Mouse (Mus musculus) telencephalon, adult 2 months (tissue): ENCODE measurements around the gene Kiss1.
"Not testable (repeated sequence)": the region's sequence is repeated elsewhere in the genome, so short reads cannot be mapped to it uniquely, and the experiment has no call there.

Source experiments
- DNase-seq: peaks from one replicate; pipeline ENCODE4 v3.0.0-alpha.2; 2011; ENCODE audit warnings: low read depth, low spot score

Kiss1 gene

DNA sequence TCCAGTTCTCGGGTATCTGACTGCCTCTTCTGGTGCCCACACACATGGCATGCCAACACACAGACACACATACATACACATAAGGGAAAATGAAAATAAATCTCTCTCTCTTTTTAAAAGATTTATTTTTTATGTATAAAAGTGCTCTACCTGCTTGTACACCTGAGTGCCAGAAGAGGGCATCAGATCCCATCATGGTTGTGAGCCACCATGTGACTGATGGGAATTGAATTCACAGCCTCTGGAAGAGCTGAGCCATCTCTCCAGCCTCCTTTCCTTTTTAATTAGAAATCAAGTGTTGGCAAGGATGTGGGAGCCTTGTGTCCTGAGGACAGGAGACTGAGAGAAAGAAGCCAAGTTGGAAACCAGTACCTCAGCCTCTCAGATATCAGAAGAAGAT, 4.5 kb upstream of the Kiss1 start:
- no peak for DNase-seq

DNA sequence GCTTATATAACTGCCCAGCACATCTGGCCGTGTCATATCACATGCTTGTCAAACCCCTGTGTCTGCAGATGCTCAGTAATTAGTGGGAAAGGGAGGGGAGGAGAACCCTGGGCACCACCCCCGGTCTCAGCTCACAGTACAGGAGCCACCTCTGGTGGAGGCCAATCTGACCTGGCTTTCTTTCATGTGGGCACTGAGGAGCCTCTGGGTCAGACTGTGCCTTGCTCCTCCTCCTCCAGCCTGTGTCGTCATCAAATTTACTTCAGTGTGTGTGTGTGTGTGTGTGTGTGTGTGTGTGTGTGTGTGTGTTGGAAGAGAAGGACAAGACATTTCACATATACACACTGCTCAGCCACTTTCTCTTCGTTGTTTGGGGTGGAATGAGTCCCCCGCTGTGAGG, 1.7 kb downstream of the Kiss1 start:
- no peak for DNase-seq

DNA sequence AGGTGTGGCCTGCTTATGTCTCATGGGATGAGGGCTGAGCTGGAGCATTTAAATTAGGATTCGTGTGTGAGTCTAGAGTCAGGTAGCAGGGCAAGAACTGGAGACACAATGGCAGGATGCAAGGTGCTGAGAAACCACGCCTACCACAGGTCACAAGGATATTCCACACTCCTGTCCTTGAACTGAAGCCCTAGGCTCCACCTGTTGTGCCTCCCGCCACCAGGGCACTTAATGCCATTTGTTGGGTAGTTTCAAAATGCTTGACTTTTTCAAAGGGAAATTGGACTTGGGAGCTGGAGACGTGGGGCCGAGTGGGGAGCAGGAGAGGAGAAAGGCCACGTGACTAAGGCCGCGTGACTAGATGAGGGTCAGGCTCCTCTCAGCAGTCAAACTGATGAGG, 4.3 kb downstream of the Kiss1 start:
- no peak for DNase-seq

DNA sequence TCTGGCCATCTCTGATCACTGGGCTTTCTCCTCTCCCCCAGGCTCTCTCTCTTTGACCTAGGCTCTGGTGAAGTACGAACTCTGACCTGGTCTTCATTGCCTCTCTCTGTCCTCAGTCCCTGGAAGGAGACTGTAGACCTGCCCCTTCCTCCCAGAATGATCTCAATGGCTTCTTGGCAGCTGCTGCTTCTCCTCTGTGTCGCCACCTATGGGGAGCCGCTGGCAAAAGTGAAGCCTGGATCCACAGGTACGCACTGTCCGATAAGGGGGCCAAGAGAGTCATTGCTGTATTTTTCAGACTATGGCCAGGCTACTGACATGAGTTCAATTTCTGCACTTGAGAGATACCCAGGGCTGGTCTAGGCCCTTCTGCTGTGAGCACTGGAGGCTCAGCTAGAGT, 5.4 kb downstream of the Kiss1 start:
- no peak for DNase-seq

DNA sequence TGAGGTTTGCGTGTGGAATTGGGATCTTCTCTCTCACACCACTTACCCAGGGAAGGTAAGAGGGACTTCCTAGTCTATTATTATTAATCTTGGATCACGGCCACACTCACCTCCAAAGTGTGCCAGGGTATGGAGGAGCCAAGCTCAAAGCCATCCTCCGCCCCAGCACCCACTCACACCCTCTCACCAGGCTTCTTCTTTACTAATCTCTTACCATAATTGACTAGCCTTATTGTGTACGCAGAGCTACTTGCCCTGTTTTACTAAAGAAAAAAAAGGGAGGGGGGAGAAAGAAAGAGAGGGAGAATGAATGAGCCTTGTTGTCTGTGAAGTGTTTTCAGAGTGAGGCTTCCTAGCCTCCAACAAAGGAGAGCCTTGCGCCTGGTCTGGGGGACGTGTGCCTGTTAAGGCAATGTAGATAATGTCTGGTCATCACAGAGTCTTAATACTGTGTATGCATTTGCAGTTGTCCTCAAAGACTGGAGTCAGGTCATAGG, 6.7 kb downstream of the Kiss1 start:
- no peak for DNase-seq

DNA sequence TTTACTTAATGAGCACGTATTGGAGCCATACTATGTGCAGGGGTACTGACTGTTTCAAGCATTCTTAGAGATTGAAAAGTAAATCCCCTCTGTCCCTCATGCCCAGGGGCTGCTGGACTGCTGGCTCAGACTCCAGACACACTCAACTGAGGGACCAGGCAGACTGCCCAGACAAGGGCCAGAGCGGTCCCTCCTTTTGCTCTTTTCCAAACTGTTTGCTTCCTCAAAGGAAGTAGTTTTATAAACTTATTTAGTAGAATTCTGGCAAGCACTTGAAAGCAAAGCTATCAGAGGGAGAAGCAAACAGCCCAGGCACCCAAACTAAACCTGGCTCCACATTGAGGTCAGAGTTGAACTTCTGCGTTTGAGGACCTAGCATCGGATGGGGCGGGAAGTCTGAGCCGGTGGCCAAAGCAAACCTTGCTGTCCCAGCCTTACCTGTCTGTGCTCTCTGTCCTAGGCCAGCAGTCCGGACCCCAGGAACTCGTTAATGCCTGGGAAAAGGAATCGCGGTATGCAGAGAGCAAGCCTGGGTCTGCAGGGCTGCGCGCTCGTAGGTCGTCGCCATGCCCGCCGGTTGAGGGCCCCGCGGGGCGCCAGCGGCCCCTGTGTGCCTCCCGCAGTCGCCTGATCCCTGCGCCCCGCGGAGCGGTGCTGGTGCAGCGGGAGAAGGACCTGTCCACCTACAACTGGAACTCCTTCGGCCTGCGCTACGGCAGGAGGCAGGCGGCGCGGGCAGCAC, 7.4 kb downstream of the Kiss1 start:
- DNase-seq = no peak

DNA sequence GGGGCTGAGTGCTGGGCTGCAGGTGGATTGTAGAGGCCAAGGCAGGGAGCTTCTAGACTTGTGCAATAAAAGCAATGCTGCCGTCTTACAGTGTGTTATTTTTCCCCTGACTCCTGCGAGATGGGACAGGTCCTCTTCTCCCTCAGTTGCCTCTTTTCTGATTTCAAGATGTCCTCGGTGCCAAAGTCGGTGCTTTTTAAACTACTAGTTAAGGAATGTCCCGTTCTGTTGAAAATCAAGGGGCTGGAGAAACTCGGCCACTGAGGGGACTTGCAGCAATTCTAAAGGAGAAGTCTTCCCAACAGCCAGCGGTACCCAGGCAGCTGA, 7.9 kb downstream of the Kiss1 start:
- no peak for DNase-seq

DNA sequence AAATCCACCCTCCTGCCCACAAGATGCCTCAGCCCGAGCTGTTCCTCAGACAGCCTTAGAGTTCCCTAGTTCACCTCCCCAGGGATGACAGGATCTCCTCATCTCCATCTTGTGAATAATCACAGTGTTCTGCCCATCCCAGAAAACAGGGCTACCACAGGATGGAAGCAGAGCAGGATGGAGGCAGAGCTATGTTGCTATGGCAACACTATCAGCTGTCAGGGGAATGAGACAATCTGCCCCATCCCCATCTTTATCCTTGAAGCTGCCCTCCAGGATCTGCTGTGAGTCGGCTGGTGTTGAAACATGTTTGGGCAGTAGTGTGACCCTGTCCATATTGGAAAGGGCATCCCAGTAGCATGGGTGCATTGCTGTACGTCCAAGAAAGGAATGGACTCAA, 9.5 kb downstream of the Kiss1 start:
- DNase-seq = no peak

DNA sequence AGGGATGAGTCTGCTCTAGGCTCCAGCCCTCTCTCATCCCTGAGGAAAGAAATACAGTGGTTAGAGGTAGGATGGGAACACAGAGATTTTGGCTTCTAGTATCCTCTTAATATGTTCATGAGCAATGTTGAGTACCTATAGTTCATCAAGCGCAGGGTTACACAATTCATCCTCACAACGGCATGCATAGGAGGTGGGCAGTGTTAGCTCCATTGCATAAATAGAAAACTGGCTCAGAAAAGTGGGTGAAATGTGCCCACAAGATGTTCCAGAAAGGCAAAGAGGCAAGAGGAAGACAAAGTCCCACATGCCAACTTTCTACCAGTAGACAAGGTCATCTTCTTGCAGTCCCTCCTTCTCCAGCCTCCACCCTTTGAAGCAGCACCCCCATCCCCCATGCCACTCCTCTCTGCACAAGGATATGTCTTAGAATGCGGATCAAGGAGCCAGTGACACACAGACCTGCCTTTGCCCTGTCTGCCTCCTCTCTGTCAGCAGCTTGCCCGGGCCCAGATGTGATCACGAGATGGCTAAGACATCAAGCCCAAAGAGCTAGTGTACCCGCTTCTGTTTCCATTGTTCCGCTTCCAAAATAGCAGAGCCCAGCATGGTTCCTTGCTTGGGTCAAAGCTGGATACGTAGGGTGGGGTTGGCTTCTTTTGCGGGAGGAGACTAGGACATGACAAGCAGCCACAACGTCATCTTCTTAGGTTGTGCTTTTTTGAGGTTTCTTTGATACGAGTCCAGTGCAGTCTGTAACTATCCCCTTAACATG, 11.2 kb downstream of the Kiss1 start:
- DNase-seq = peak; percentile 63

DNA sequence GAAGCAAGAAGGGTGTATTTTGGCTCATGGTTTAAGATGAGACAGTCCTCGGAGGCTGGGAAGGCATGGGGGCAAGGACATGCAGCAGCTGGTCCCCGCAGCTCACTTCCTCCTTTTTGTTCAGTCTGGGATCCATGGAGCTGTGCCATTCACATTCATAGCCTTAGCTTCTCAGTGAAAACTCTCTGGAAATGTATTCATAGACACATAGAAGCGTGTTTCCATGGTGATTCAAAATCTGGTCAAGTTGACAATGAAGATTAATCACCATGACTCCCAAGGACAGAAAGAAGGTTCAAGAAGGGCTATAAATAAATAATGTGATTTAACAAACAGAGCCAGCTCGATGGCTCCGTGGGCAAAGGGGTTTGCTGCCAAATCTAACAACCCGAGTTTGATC, 12.3 kb downstream of the Kiss1 start:
- DNase-seq = no peak

DNA sequence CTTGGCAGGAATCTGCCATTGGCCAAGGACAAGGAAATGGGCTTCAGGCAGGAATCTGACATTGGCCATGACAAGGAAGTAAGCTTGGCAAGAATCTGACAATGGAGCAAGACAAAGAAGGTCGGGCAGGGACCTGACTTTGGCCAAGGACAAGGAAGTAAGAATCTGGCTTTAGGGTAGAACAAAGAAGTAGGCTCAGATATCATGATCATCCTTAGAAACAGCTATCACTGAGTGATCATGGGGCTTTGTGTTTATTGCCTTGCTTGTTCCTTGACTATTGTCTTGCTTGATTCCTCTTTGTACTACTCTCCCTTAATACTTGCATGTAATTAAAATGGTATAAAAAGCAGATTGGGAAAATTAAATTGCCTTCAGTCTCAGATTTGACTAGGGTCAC, 18.7 kb downstream of the Kiss1 start:
- not testable (repeated sequence) for DNase-seq

DNA sequence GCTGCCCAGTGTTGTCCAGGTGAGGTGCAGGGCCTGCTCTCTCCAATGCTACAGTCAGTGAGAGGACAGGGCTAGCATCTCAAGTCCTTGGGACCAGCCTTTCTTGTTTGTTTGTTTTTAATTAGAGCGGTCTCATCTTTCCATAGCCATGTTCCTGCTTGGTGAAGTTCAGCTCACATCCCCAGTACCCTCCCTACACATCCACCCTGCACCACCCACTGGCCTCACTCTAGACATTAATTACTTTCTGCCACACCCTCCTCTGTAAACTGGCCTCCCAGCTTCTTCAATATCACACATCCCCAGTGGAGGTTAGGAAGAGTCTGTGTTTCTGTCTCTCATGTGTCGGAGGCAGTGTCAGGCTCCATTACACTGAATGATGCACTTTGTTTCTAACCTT, 22.7 kb downstream of the Kiss1 start:
- no peak for DNase-seq

DNA sequence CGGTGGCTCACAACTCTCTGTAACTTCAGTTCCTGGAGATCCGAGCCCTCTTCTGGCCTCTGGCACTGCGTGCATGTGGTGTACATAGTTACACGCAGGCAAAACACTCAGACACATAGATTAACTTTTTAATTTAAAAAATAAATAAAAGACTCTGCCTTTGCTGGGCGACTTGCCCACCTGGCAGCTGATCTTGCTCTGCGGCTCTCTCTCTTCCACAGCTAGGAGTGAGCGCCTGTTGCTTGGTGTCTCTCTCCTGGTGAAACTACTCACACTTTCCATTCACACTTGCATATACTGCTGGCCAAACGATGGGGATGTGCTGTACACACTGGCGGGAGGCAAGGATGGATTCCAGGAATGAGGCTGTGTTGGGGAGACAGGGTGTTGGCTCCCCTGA, 24.9 kb downstream of the Kiss1 start:
- DNase-seq = no peak

DNA sequence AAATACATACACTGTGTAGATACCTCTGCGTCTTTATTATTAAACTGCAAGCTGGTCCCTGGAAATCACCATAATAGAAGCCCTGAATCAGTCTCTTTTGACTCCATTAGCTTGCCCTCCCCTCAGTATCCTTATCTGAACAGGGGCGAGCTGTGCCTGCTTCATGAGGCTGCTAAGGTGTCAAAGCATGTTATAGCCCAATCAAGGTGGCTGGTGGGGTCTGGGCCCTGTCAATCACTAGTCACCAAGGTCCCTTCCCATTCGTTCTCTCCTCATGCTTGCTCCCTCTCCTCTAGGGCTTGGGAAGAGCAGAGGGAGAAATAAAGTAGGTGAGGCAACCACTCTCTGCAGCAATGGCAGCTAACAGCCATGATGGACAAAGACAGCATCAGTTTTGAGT, 25.6 kb downstream of the Kiss1 start:
- no peak for DNase-seq

DNA sequence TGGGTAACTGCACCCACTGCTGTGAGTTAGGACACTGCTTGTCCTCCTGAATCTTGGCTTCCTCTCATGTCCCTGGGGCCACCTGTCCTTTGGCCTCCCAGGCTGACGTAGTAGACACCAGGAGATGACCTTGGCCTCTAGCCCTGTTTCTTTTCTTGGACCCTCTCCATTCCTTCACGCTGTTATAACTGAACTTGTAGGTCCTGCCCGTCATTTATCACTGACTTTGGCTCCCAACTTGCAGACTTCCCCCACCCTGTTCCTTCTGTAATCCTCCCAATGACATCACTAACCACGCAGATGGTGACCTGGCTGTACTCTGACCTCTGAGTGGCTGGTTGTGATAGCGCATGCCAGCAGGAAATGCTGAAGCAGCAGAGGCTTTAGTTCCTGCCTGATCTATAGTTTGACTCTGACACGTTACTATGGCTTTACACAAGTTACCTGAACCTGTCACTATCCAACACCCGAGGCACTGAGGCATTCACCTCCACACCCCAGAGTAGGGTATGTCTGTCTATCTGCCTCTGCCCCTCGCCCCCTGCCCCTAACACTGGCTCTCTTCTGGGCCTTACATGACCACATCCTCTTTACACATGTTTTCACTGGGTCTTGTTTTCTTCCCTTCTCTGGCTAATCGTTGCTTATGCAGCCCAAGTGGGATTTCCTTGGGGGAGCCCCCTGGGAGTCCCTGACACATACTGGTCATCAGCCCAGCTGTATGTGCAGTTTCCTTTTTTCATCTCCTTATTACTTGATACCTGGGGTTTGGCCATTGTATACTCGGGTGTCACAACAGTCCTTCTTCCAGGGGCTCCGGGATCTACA, 26.2 kb downstream of the Kiss1 start:
- DNase-seq = no peak

DNA sequence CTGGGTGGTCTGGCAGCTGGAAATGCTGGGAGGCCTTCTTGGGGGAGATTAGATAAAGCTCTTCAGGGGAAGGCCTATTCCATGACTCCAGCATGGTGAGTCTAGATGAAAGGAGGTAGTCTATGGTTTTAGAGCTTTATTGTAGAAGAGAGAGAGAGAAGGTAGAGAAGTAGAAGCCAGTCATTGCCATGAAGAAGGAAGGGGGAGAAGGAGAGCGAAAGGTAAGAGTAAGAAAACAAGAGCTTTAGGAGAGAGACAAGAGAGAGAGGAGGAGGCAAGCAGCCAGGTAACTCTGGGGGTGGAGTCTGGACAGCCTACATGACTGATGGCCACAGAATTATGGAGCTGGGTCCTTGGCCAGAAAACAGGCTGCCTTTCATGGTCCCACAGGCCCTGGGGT, 28.5 kb downstream of the Kiss1 start, which contains the start of gene Ren1:
Gene Ren1, plus strand, starts transcription at position 301 of the 400 bp plus-strand sequence.
- no peak for DNase-seq

DNA sequence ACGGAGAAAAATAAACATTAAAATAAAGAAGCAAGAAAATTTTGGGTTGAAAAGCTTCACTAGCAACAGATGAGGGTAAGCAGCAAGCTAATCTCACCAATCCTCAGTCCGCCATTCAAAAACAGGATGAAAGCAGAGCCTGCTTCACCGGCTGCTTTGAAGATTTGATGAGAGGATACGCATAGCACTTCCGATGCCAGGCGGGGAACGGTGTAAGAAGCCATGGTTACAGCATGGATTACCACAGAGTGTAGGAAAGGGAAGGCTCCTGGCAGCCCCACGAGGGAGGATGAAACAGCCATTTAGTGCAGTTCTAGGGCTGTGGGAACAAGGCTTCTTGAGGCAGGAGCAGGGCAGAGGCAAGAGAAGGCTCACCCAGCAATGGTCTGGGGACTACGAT, 30.1 kb downstream of the Kiss1 start:
- no peak for DNase-seq

DNA sequence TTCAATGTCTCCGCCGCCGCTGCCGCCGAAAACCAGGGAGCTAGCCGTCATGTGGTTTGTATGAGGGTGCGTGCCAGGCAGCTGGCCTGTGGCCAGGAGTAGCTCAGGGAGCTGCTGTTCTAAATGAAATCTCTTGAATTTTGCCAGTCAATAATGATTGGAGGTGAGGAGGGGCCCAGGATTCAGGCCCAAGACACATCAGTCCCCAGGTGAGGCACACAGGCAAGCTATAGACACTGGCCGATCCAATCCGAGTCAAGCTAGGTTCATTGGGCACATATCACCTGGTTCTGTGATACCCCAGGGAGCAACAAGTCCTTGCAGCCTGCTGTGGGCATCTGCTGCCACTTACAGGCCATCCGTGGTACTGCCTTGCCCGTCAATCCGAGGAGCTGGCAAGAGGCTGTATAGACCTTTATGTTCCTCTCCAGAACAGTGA, 31.7 kb downstream of the Kiss1 start:
- DNase-seq = peak; percentile 62

DNA sequence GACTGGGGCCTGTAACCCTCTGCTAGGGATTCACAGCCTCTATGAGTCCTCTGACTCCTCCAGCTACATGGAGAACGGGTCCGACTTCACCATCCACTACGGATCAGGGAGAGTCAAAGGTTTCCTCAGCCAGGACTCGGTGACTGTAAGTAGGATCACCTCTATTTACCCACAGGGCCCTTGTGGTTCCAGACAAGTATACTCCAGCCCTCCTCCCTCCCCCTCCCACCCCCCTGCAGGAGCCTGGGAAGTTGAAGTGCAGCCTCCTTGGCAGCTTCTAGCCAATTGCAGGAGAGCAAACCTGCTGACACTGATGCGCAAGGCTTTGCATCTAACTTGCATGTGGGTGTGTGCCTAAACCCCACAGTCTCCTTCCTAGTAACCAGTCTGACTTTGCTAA, 33.8 kb downstream of the Kiss1 start:
- DNase-seq = no peak

DNA sequence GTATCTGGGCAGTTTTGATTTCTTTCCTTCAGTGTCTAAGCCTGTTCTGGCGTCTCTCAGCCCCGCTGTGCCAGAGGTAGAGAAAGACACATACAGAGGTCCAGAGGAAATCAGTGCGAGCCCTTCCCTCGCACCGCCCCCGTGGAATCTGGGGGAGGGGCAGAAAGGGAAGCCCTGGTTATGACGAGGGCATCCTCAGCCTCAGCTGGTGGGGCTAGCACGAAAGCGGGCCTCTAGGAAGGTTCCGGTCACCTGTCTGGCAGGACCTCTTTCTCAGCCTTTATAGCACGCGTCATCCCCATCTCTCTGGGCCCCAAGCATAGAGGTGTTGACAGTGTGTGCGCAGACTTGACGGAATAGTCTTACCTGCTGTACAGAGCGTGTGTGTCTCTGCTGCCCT, 34.2 kb downstream of the Kiss1 start:
- no peak for DNase-seq

DNA sequence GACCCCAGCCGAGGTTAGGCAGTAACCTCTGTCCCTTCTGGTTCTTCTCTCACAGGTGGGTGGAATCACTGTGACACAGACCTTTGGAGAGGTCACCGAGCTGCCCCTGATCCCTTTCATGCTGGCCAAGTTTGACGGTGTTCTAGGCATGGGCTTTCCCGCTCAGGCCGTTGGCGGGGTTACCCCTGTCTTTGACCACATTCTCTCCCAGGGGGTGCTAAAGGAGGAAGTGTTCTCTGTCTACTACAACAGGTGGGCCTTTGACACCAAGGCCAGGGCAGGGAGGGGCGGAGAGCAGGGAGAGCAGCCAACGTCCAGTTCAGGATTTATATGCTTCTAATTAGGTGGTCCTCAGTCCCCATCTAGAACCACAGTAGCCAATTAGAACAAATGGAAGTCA, 34.7 kb downstream of the Kiss1 start:
- DNase-seq = no peak

DNA sequence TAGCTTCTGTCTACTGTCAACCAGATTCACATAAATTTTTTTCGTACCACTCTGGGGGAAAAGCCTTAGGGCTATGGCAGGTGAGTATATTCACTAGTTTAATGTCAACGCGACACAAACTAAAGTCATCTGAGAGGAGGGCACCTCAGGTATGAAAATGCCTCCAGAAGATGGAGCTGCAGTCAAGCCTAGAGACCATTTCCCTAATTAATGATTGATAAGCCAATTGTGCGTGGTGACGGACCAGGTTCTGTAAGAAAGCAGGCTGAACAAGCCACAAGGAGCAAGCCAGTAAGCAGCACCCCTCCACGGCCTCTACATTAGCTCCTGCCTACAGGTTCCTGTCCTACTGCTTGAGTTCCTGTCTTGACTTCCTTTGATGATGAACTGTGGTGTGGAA, 39.3 kb downstream of the Kiss1 start:
- DNase-seq = no peak
